Mouse (Mus musculus) heart, adult 2 months (tissue): ENCODE data around the gene Srrm2. TPM values are rescaled to one million over a fixed set of nuclear protein-coding genes. Genes with fewer than 3 reads are reported as not detected.

ENCODE experiments used
- DNase-seq, 2 experiments: peaks; one replicate each; pipeline ENCODE4 v3.0.0; 2021
- H3K27ac ChIP-seq: fragments of 200-600 bp; 2 replicates; pipeline ENCODE4 v1.8.1; 2022
- H3K27me3 ChIP-seq: fragments of 200-500 bp; 2 replicates; pipeline ENCODE4 v1.6.1; 2012; ENCODE audit warnings: mild to moderate bottlenecking, low read length, inconsistent platforms, mixed read lengths; ENCODE audit not compliant: control insufficient read depth, insufficient read depth
- H3K36me3 ChIP-seq: fragments of 200-500 bp; 2 replicates; pipeline ENCODE4 v1.6.1; 2012; ENCODE audit warnings: low read length, inconsistent platforms; ENCODE audit not compliant: control insufficient read depth, insufficient read depth
- H3K4me1 ChIP-seq: fragments of 200-500 bp; 2 replicates; pipeline ENCODE4 v1.6.1; 2011; ENCODE audit warnings: low read length; ENCODE audit not compliant: control insufficient read depth, insufficient read depth
- H3K4me3 ChIP-seq: fragments of 200-600 bp; 2 replicates; pipeline ENCODE4 v1.8.1; 2022
- H3K79me2 ChIP-seq: fragments of 200-500 bp; replicated peaks from 2 replicates; pipeline ENCODE4 v1.6.1; 2012; ENCODE audit warnings: mild to moderate bottlenecking, inconsistent platforms, low read length, moderate library complexity, mixed read lengths; ENCODE audit not compliant: control insufficient read depth, insufficient read depth
- H3K9ac ChIP-seq: fragments of 200-500 bp; 2 replicates; pipeline ENCODE4 v1.6.1; 2012; ENCODE audit warnings: low read depth, mild to moderate bottlenecking, control low read depth, inconsistent platforms, low read length, mixed read lengths
- CTCF ChIP-seq: fragments of 200-600 bp; IDR thresholded peaks from 2 replicates; pipeline ENCODE4 v1.8.1; 2022; ENCODE audit warnings: antibody characterized with exemption, mild to moderate bottlenecking, moderate library complexity
- EP300 ChIP-seq: fragments of 200-500 bp; IDR thresholded peaks from 2 replicates; pipeline ENCODE4 v1.6.1; 2011; ENCODE audit warnings: low read depth, low read length, control low read depth; ENCODE audit not compliant: insufficient read depth
- POLR2A ChIP-seq: fragments of 200-500 bp; IDR thresholded peaks from 2 replicates; pipeline ENCODE4 v1.6.1; 2011; ENCODE audit warnings: mild to moderate bottlenecking, low read depth, low read length, control low read depth; ENCODE audit not compliant: insufficient read depth
- WGBS: fragments of 180-500 bp; shearing (Covaris S2); methylation state at CpG from one replicate; pipeline ENCODE4 v1.1.7; 2018; 5-methylcytosine and 5-hydroxymethylcytosine counted together
- intact Hi-C: fragments of 180-260 bp; cut with DNase I; formaldehyde crosslinking; loops from one replicate; pipeline ENCODE4 v1.15.1; 2025
- polyA plus RNA-seq: library from polyadenylated mRNA; depleted of rRNA; stranded (reverse); fragments of >200 nt; gene quantifications from 2 replicates; pipeline ENCODE4 v1.2.3, GENCODE M21; 2012
- total RNA-seq, 2 experiments: library from RNA; stranded (reverse); gene quantifications; 2 replicates each; pipeline ENCODE4 v1.2.3; 2021

The Srrm2 gene
- total and polyA plus RNA-seq, 3 experiments: 157 to 318 (median 161) TPM

DNA sequence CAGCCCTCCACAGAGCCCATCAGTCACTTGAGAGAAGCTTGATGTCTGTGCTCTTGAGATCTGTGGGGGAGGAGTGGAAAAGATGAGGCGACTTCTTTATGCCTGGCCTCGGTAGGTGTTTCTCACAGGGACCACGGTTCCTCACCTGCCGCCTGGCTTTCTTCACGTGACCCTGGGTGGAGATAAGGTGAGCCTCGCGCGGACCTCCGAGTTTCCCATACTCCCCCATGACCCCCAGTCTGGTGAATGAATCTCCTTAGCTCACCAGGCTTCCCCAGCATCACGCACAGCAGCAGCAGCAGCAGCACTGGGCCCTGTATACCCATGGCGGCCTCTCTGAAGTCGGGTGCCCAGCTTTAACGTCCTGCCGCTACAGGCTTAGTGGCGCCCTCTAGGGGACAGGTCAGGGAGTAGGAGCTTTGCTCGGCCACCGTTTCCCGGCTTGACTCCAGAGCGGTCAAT lies 53.5 kb downstream of the Srrm2 start, which contains the start of the genes Prss32 and Prss41:
Gene Prss32, plus strand, starts transcription at position 44 of the 462 bp plus-strand sequence.
Gene Prss41, minus strand, starts transcription at position 361 of the 462 bp plus-strand sequence.
- Histone ChIP-seq H3K79me2 (no peaks in the 10 kb centered on the region), H3K4me1 (no peaks in the 10 kb centered on the region), H3K4me3 (no peak within 1 kb of the TSS), H3K36me3 (no peaks in the 10 kb centered on the region), H3K27me3 (no peaks in the 10 kb centered on the region; the same call in 1 of the 2 replicates), H3K9ac (no peak within 1 kb of the TSS), H3K27ac (no peak within 1 kb of the TSS)
- DNase-seq: peak; percentile 42 to 46
- WGBS: 23% methylated on average over 19 of the region's 19 CpGs
- intact Hi-C loops: loop anchor here (2.0 kb wide), 2 partner anchors 69 to 95 kb away; no protein-coding TSS in a partner anchor
- no peak for TF ChIP-seq POLR2A
- no peak for TF ChIP-seq EP300
- TF ChIP-seq CTCF: peak; percentile 76

GRCm38 (mm10) chr17:23850028-23850427 lies 59.7 kb downstream of the Srrm2 start:
- no peaks in the 10 kb centered on the region for H3K36me3 ChIP-seq
- intact Hi-C loops: no loop called here
- H3K4me3 ChIP-seq: no peak overlapping the region
- no peak overlapping the region for H3K27ac ChIP-seq
- H3K9ac ChIP-seq: no peak overlapping the region
- H3K79me2 ChIP-seq: no peaks in the 10 kb centered on the region
- DNase-seq: no peak
- TF ChIP-seq CTCF: peak; percentile 43
- no peak for TF ChIP-seq POLR2A
- no peaks in the 10 kb centered on the region for H3K4me1 ChIP-seq
- 76% methylated on average over 2 of the region's 2 CpGs for WGBS
- no peaks in the 10 kb centered on the region for H3K27me3 ChIP-seq

DNA sequence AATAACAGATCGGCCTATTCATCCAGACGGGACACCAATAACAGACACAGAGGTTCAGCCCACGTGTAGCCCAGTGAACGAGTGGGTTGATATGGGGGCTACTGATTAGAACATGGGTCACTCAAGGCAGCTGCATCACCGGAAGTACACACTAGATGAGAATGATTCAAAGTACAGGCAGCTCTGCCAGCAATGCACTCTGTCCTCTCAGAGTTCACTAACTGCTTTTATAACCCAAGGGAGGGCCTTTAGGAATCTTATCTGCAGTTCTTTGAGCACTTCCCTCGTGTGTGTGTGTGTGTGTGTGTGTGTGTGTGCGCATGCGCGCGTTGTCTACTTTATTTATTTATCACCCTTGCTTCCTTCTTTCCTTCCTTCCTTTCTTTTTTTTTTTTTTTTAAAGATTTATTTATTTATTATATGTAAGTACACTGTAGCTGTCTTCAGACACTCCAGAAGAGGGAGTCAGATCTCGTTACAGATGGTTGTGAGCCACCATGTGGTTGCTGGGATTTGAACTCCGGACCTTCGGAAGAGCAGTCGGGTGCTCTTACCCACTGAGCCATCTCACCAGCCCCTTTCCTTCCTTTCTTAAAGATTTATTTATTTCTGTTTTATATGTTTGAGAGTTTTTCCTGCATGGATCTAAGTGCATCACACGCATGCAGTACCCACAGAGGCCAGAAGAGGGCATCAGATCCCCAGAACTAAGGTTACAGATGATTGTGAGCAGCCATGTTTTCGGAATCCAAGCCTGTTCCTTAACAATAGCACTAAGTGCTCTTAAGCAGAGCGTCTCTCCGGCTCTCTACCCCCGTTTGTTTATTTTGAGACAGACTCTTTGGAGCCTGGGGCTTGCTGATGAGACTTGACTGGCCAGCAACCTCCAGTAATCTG lies 60.8 kb downstream of the Srrm2 start:
- Histone ChIP-seq H3K9ac (no peak overlapping the region), H3K27ac (no peak overlapping the region), H3K4me1 (no peaks in the 10 kb centered on the region), H3K27me3 (no peaks in the 10 kb centered on the region), H3K36me3 (no peaks in the 10 kb centered on the region), H3K79me2 (no peaks in the 10 kb centered on the region), H3K4me3 (no peak overlapping the region)
- intact Hi-C loops: no loop called here
- 34% methylated on average over 18 of the region's 19 CpGs for WGBS
- TF ChIP-seq POLR2A (no peak), EP300 (no peak), CTCF (peak; percentile 79)
- peak; percentile 28 to 72 for DNase-seq

DNA sequence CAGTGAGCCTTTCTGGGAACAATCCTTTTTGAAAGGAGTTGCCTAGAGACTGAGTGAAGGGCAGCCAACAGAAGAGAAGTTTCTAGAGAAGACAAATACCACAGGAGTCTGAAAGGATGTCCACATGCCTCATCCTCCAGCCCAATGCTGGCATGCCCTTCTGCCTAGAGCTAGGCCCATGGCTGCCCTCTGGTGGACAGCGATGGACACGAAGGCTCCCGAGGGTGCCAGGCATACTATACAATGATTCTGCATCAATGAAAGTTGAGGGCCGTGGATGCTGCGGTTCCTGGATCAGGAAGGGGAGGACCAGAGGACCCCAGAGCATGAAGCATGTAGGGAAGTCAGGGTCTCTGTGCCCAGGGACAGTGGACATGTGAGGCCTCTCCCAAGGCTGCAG lies 63.0 kb downstream of the Srrm2 start:
- no peak overlapping the region for H3K27ac ChIP-seq
- H3K4me3 ChIP-seq: no peak overlapping the region
- DNase-seq: peak in 1 of 2 experiments; percentile 49
- TF ChIP-seq CTCF (peak; percentile 62), POLR2A (no peak), EP300 (no peak)
- no peaks in the 10 kb centered on the region for H3K4me1 ChIP-seq
- 46% methylated on average over 5 of the region's 5 CpGs for WGBS
- H3K27me3 ChIP-seq: no peaks in the 10 kb centered on the region
- H3K79me2 ChIP-seq: no peaks in the 10 kb centered on the region
- intact Hi-C loops: loop anchor here (1.0 kb wide), 1 partner anchor 107 kb away; no protein-coding TSS in a partner anchor
- no peak overlapping the region for H3K9ac ChIP-seq
- H3K36me3 ChIP-seq: no peaks in the 10 kb centered on the region

DNA sequence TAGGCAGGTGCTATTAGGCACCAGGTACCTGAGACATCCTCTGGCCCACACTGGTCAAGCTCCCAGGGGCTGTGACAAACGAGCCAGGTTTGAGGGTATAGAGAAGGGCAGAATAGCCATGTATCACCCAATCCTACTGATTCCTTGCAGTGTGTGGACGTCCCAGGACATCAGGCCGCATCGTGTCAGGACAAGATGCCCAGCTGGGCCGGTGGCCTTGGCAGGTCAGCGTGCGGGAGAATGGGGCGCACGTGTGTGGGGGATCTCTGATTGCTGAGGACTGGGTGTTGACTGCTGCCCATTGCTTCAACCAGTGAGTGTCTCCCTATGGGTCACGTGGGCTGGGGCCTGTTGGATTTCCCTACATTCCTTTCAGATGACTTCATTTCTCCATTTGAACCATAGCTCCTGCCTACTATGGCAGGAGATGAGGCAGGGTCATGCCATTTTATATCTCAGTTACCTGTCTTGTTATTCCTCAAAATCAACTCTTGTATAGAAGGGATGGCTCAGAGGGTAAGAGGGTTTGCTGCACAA lies 64.0 kb downstream of the Srrm2 start:
- TF ChIP-seq CTCF (no peak), POLR2A (no peak), EP300 (no peak)
- H3K27ac ChIP-seq: no peak overlapping the region
- H3K4me1 ChIP-seq: no peaks in the 10 kb centered on the region
- 59% methylated on average over 10 of the region's 10 CpGs for WGBS
- H3K4me3 ChIP-seq: no peak overlapping the region
- no peaks in the 10 kb centered on the region for H3K27me3 ChIP-seq
- H3K36me3 ChIP-seq: no peaks in the 10 kb centered on the region
- H3K79me2 ChIP-seq: no peaks in the 10 kb centered on the region
- intact Hi-C loops: no loop called here
- no peak for DNase-seq
- no peak overlapping the region for H3K9ac ChIP-seq

DNA sequence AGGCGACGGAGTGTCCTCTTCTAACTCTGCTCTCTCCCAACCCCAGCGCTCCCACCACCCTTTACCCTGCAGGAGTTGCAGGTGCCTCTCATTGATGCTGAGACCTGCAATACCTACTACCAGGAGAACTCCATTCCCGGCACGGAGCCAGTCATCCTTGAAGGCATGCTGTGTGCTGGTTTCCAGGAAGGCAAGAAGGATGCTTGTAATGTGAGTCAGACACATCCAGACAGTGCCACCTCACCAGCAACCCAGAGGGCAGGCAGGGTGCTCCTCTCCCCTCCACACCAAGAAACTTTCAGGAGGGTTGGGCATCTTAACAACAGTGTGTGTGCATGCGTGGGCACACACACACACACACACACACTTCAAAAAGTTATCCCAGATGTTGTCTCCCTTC lies 66.9 kb downstream of the Srrm2 start:
- Histone ChIP-seq H3K27me3 (no peaks in the 10 kb centered on the region), H3K27ac (no peak overlapping the region), H3K4me1 (no peaks in the 10 kb centered on the region), H3K79me2 (no peaks in the 10 kb centered on the region), H3K4me3 (no peak overlapping the region), H3K36me3 (no peaks in the 10 kb centered on the region), H3K9ac (no peak overlapping the region)
- 81% methylated on average over 6 of the region's 6 CpGs for WGBS
- intact Hi-C loops: no loop called here
- TF ChIP-seq CTCF (no peak), POLR2A (no peak), EP300 (no peak)
- DNase-seq: no peak
